Mouse (Mus musculus): ENCODE measurements around the gene Rpl38.
"Not testable (repeated sequence)": the region's sequence is repeated elsewhere in the genome, so short reads cannot be mapped to it uniquely, and the experiment has no call there.

Rpl38 gene

DNA sequence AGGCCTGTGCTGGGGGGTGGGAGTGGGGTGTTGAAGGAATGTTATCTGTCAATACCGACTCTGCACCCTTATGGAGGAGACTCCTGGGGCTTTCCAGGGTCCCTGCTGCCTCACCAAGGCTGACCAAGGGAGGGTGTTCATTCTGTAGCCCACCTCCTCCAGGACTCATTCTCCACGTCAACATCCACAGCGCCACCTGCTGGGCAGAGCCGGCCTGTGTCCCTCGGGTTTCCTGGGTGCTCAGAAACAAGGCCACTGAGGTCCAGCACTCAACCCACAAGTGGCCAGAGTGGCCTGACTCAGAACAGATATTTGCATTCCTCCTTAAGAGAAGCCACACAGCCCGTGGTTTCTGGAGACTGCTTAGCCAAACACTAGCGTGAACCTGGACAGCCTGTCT lies 10.6 kb upstream of the Rpl38 start:
- DNase-seq (ENCODE audit: low read depth), result no peak

DNA sequence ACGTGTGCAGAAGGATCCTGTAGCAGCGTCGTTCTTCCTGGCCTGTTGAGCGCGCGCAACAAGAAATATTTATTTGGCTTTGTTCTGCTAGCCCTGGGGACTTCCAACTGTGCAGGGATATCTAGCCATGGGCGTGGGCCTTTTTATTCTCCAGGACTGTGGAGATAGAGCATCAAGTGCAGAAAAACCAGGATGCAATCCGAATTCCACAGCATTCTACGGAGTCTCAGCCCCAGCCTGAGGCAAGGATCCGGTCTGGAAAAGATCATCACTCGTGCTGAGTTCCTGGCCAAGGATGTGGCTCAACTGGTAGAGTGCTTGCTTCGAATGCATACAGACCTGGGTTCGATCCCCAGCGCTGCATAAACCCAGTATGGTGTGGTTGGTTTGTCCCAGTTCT lies 6.2 kb upstream of the Rpl38 start:
- DNase-seq (ENCODE audit: low read depth), result no peak

GRCm38 (mm10) chr11:114662746-114663362 lies 5.5 kb upstream of the Rpl38 start:
- no peak for DNase-seq (ENCODE audit: low read depth)

GRCm38 (mm10) chr11:114664164-114664563 lies 4.2 kb upstream of the Rpl38 start:
- DNase-seq (ENCODE audit: low read depth), result no peak

DNA sequence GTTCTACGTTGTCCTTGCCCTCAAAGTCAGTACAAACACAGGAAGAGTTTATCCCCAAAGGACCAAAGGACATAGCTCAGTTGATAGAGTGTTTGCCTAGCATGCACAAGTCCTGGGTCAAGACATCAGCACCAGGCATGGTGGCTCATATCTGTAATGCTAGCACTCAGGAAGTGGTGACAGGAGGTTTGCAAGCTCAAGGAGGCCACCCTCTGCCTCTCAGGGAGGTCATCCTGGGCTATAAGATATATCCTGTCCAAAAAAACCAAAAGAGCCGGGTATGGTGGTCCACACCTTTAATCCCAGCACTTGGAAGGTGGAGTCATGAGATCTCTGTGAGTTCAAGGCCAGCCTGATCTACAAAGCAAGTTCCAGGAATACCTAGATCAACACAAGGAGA lies 2.9 kb upstream of the Rpl38 start:
- DNase-seq (ENCODE audit: low read depth), result no peak

- DNase-seq (ENCODE audit: low read depth), result no peak
These were observed 1.5 kb upstream of the Rpl38 start for GRCm38 (mm10) chr11:114666786-114667185.

GRCm38 (mm10) chr11:114667236-114667931 lies 940 bp upstream of the Rpl38 start:
- no peak for DNase-seq (ENCODE audit: low read depth)

DNA sequence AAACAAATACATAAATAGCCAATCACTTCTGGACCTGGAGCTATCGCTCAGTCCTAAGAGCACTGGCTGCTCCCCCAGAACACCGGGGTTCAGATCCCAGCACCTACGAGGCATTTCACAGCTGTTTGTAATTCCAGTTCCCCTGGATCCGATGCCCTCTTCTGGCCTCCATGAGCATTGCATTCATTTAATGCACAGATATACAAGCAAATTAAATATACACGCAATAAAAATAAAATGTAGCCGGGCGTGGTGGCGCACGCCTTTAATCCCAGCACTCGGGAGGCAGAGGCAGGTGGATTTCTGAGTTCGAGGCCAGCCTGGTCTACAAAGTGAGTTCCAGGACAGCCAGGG lies 415 bp upstream of the Rpl38 start:
- not testable (repeated sequence) for DNase-seq (ENCODE audit: low read depth)

GRCm38 (mm10) chr11:114668741-114669623 lies 658 bp downstream of the Rpl38 start:
- peak; percentile 72 for DNase-seq (ENCODE audit: low read depth)

DNA sequence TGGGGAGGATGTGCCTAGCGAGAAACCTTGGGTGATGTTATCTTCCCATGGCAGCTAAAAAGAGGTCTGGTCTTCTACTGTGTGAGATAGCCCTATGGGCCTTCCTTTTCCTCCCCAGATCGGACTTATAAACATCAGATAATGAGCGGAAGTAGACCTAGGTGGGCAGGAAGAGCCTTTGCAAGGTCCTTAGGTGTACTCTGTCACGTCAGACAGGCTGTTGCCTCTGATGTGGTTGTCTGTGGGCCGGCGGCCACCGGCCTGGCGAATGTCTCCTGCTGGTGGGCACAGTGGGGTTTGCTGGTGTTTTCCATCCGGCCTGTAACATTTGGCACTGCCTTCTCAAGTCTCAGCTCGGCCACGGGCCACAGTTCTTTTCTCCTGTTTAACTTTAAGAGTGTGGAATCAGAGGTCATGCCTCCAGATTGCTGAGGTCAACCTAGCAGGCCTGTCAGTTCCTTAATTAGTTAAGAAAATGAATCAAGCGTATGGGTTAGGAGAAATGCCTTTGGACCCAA lies 1.4 kb downstream of the Rpl38 start:
- DNase-seq (ENCODE audit: low read depth), result no peak

- DNase-seq (ENCODE audit: low read depth), result no peak
These were observed 2.8 kb downstream of the Rpl38 start for GRCm38 (mm10) chr11:114671147-114671546.

- peak; percentile 86 for DNase-seq (ENCODE audit: low read depth)
These were observed 4.7 kb downstream of the Rpl38 start for GRCm38 (mm10) chr11:114672794-114673718.

DNA sequence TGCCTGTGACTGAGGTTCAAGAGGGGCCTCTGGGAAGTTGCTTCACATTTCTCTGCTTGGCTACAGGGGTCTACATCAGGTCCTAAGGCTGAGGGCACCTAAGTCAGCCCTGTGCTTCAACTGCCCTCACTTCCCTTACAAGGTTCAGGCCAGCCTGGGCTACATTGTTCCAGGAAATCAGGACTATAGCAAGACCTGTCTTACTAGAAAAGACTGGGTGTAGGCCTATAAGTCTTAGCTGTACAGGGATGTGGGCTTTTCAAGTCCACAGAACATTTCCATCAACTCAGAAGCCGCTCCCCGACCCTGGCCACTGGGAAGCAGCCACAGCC lies 5.4 kb downstream of the Rpl38 start:
- DNase-seq (ENCODE audit: low read depth), result no peak

- DNase-seq (ENCODE audit: low read depth), result no peak
These were observed 5.9 kb downstream of the Rpl38 start for GRCm38 (mm10) chr11:114674180-114674579.

DNA sequence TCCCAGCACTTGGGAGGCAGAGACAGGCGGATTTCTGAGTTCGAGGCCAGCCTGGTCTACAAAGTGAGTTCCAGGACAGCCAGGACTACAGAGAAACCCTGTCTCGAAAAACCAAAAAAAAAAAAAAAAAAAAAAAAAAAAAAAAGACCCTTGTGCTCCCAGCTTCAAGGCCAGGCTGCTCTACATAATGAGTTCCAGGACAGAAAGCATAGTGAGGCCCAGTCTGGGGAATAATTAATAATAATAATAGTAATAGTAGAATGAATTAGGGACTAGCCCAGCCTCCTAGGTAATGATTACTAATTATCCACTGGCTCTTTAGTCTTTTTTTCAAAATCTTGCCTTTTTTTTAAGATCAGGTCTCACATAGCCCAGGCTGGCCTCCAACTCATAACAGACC lies 6.5 kb downstream of the Rpl38 start:
- DNase-seq (ENCODE audit: low read depth), result not testable (repeated sequence)

DNA sequence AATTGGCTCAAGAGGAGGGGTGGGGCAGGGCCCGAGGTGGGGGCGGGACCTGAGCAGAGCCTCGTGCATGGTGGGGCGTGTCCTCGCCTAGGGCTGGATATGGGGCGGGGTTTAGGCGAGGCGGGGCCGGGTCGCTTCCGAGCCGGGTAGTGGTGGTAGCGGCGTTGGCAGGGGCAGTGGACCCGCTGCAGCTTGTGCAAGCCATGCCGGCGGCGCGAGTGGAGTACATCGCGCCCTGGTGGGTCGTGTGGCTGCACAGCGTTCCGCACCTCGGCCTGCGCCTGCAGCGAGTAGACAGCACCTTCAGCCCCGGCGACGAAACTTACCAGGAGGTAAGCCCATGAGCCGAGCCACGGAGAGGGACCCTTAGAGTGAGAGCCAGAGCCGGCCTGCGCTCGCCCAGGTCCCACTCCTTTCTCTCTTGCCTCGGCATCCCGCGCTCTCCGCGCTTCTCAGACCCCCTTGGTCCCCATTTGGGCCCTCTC lies 7.1 kb downstream of the Rpl38 start, which contains the start of gene Ttyh2:
Ttyh2 (plus strand) TSS at position 91 of the 485 bp plus-strand sequence.
- DNase-seq (ENCODE audit: low read depth), result peak; percentile 80

- DNase-seq (ENCODE audit: low read depth), result no peak
These were observed 7.6 kb downstream of the Rpl38 start for GRCm38 (mm10) chr11:114675826-114676401.

GRCm38 (mm10) chr11:114676431-114676830 lies 8.1 kb downstream of the Rpl38 start:
- DNase-seq (ENCODE audit: low read depth), result peak; percentile 44

DNA sequence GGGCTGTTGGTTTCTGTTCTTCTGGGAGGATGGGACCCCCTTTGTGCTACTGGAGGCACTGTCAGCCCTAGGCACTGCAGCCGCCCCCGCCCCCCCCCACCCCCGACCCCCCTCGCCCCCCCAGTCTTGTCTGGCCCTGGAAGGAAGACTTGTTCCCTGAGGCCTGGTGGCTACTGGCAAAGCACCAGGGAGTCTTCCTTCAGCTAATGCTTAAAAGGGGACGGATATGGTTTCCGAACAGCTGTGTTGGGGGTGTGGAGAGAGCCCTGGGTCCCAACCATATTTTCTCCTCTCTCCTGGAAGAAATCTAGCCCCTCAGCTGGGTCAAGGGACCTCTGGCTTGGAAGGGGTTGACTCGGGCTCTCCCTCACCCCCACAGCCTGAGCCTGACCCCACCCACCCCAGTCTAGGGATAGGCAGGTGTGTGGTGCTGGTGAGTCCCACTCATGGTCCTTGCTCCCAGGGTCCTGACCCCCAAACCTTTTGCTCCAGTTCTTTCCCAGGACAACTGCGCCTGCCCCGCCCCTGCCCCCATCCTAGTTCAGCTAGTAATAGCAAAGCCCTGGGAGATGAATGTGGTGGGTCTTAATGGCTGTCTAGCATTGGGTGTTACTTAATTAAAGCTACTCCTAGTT lies 8.7 kb downstream of the Rpl38 start:
- no peak for DNase-seq (ENCODE audit: low read depth)

GRCm38 (mm10) chr11:114679582-114679981 lies 11.3 kb downstream of the Rpl38 start:
- DNase-seq (ENCODE audit: low read depth), result no peak

DNA sequence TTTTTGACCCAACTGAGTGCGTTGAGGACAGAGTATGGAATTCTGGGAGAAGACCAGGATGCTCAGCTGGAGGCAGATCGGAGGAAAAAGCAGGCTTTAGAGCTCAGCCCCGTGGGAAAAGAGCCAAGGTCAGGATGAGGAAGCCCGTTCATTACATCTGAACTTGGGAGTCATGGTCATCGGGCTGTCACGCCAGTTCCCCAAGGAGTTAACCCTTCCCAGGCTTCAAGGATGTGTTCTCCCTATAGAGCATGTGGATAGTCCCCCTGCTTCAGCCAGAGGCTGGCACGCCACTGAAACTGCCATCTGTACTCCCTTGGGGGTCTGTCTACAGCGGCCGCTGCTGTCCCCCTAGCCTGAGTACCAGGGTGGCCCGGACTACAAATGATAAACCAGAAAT lies 12.0 kb downstream of the Rpl38 start:
- DNase-seq (ENCODE audit: low read depth), result no peak

Measured in fibroblast of lung, adult 2 months (primary cell).